Mouse (Mus musculus): Measurements from ENCODE around the gene Tas2r117. TPM values are rescaled to one million over a fixed set of nuclear protein-coding genes. Genes with fewer than 3 reads are reported as not detected.

Tas2r117 gene
- polyA plus RNA-seq (2017; shearing (Covaris generic)) = not detected

DNA sequence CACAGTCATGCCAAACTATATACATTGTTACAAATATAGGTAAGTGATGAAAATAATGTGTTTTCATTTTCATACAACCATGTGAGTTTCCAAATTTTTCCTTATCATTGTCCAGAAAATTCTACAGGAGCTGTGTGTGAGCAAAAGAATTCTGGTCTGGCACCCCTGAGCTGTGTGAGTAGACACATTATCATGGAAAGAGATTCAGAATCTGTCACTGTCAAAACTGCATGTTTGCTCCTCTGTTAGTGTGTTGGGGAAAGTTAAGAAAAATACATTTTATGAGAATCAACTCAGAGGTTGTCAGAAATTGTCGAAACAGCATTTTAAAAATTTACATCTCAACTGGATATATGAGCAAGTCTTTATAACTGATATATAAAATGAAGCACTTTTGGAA, at the start of gene Tas2r117:
Gene Tas2r117, plus strand, starts transcription at position 301 of the 400 bp plus-strand sequence.
- no peak for ATAC-seq

DNA sequence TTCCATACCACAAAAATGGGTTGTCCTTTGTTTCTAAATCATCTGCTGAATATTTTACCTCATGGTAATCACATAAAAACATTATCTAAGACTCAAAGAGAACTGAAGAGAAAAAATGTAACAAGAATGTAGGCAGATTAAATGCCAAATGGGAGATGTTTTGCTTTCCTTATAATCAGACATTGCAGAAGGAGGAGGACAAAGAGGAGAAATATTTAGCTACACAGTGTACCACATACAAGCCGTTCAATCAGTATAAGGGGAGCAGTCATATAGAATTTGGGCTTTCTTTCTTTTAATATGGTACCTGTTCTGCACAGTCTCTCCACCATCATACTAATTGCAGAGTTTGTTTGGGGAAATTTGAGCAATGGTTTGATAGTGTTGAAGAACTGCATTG, 48.2 kb upstream of the Tas2r117 start, which contains the start of gene Tas2r124:
Gene Tas2r124, plus strand, starts transcription at position 301 of the 400 bp plus-strand sequence.
- ATAC-seq = no peak

DNA sequence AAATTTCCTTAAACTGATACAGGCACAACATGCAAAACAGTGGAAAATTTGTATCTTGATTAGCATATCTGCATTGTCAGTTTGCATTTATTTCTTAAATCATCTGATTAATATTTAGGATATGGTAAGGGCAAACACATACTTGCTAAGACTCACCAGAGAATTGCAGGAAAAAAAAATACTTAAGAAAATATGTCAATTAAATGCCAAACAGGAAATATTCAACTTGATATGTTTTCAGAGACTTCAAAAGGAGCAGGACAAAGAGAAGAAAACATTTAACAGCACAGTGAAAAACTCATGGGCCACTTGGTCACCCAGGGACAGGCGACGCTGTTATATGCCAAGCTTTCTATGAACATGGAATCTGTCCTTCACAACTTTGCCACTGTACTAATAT, 40.8 kb upstream of the Tas2r117 start, which contains the start of gene Tas2r102:
Gene Tas2r102, plus strand, starts transcription at position 301 of the 400 bp plus-strand sequence.
- no peak for ATAC-seq

DNA sequence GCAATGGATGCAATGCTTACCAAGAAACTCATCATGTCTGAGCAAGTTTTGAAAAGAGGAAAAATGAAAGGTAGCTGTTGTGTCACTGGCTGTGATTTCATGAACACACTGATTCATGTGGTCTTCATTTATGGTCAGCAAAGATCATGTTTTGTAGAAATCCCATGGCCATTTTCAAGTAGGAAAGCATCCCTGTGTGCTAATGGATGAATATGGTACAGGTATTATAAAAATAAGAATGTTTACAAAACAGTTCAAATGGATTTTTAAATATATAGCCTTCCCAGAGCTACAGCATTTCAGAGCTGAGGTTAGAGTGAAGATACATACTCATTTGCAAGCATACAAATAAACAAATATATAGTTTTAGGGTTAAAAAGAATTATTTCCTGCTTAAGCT, 24.6 kb upstream of the Tas2r117 start, which contains the start of gene Tas2r136:
Gene Tas2r136, minus strand, starts transcription at position 101 of the 400 bp plus-strand sequence.
- ATAC-seq = no peak

DNA sequence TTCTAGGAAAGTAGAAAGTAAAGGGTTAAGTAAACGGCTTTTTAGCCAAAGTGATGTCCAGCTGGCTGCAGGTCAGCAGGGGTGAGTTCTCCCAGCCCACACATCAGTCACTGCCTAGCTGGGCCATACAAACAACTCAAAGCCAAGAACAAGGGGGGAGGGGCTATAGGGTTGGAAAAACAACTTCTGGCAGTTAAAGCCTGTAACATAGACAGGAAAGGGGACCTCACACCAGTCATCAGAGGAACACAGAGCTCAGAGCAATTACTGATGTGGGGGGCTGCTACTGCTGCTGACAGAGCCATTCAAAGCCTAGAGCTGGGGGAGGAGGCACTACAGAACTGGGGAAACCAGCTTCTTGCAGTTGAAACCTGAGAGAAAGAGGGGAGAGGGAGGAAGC, 7.2 kb upstream of the Tas2r117 start:
- no peak for ATAC-seq

DNA sequence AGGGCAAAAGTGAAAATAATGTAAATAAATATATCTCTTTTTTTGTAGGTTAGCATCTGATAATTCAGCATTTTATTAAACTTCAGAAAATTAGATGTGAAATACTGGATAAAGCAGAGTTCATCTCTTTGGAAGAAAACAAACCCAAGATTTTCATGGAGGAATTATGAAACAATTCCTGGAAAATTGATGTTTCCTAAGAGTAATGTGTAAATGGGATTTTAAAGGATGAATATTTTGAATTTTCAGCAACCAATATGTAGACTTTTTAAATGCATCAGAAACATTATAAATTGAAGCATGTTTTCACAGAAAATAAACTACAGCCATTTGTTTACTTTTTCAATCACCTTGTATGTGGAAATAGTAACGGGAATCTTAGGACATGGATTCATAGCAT, 44.2 kb downstream of the Tas2r117 start, which contains the start of gene Tas2r123:
Gene Tas2r123, plus strand, starts transcription at position 301 of the 400 bp plus-strand sequence.
- no peak for ATAC-seq

Other genes starting within 250 kb of the Tas2r117 start
- gene Prh1, start 233.0 kb upstream of the Tas2r117 start, polyA plus RNA-seq (2017; shearing (Covaris generic)) = not detected
- gene Prp2, start 206.9 kb upstream of the Tas2r117 start, polyA plus RNA-seq (2017; shearing (Covaris generic)) = not detected
- not detected for gene A630073D07Rik, start 151.3 kb upstream of the Tas2r117 start, polyA plus RNA-seq (2017; shearing (Covaris generic))
- gene Tas2r120, start 145.9 kb upstream of the Tas2r117 start, polyA plus RNA-seq (2017; shearing (Covaris generic)) = not detected
- gene Tas2r121, start 101.8 kb upstream of the Tas2r117 start, polyA plus RNA-seq (2017; shearing (Covaris generic)) = not detected
- gene Tas2r122, start 90.9 kb upstream of the Tas2r117 start, polyA plus RNA-seq (2017; shearing (Covaris generic)) = not detected
- not detected for gene Tas2r115, start 64.8 kb upstream of the Tas2r117 start, polyA plus RNA-seq (2017; shearing (Covaris generic))
- gene Tas2r124, start 48.1 kb upstream of the Tas2r117 start, polyA plus RNA-seq (2017; shearing (Covaris generic)) = not detected
- gene Tas2r102, start 40.7 kb upstream of the Tas2r117 start, polyA plus RNA-seq (2017; shearing (Covaris generic)) = not detected
- gene Tas2r136, start 24.7 kb upstream of the Tas2r117 start, polyA plus RNA-seq (2017; shearing (Covaris generic)) = not detected
- gene Tas2r123, start 44.3 kb downstream of the Tas2r117 start, polyA plus RNA-seq (2017; shearing (Covaris generic)) = not detected
- gene Tas2r116, start 52.6 kb downstream of the Tas2r117 start, polyA plus RNA-seq (2017; shearing (Covaris generic)) = not detected
- not detected for gene Tas2r110, start 65.2 kb downstream of the Tas2r117 start, polyA plus RNA-seq (2017; shearing (Covaris generic))
- not detected for gene Tas2r113, start 90.2 kb downstream of the Tas2r117 start, polyA plus RNA-seq (2017; shearing (Covaris generic))
- under 1 TPM in 1 of 2 experiments, not detected in 1; 0.58 TPM for gene Tas2r125, start 106.8 kb downstream of the Tas2r117 start, polyA plus RNA-seq (2017; shearing (Covaris generic))
- gene Tas2r129, start 148.3 kb downstream of the Tas2r117 start, polyA plus RNA-seq (2017; shearing (Covaris generic)) = not detected
- gene Tas2r131, start 155.1 kb downstream of the Tas2r117 start, polyA plus RNA-seq (2017; shearing (Covaris generic)) = not detected
- gene Tas2r109, start 178.1 kb downstream of the Tas2r117 start, polyA plus RNA-seq (2017; shearing (Covaris generic)) = not detected
- gene Tas2r103, start 234.3 kb downstream of the Tas2r117 start, polyA plus RNA-seq (2017; shearing (Covaris generic)) = not detected

Measured in CD4-positive, CD25-positive, alpha-beta regulatory T cell, adult 4 months (primary cell).